Mouse (Mus musculus): ENCODE results near the gene Gm11992. TPM values are rescaled to one million over a fixed set of nuclear protein-coding genes. Genes with fewer than 3 reads are reported as not detected.

The Gm11992 gene
- polyA plus RNA-seq, 1 experiment = 0.77 TPM

DNA sequence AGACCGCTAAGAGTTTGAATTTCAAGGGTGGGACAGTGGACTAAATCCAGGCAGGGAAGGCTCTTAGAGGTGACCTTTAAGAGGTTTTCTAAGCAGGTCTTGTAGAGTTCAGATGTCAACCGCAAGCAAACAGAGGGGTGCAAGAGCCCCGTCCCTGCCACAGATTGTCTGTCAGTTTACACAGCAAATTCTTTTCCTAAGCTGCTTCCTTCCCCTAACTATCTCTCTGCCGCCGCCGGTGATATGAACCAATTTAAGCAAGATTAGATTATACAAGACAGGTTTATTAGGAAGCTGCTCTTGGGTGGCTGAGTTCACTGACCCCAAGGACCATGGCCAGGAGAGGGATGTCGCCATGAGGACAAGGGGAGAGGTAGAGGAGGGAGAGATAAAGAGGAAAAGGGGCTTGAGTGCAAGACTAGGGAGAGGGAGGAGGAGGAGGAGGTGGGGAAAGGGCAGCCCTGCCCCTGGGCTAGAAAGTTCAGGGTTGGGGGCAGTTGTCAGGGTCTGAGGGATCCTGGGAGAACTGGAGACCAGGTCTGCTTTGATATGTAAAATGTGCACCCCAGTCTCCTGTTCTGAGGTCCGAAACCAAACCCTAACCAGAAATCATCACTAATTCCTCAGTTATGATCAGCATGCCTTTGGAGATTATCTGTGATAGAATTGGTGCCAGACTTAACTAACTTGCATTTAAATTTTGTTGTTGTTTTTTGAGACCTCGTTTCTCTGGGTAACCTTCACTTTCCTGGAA lies 67.2 kb downstream of the Gm11992 start:
- no peak for DNase-seq (ENCODE audit: low spot score)

DNA sequence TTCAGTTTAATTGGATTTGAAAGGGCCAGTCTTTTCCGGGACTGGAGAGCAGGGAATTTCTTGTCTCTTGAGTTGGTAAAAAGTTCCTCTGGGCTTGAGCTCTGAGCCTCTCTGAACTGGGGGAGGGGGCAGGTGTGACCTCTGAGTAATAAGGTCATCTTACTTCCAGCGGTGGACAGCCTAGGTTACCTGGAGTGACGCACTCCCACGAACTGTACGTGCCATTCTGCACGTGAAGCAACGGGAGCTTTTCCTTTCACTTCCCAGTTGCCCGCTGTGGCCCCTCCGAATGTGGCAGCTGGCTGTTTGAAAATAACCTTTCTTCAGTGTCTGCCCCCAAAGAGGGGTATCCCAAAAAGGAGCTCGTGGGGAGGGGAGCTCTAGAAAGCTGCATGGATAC lies 67.7 kb downstream of the Gm11992 start:
- no peak for DNase-seq (ENCODE audit: low spot score)

DNA sequence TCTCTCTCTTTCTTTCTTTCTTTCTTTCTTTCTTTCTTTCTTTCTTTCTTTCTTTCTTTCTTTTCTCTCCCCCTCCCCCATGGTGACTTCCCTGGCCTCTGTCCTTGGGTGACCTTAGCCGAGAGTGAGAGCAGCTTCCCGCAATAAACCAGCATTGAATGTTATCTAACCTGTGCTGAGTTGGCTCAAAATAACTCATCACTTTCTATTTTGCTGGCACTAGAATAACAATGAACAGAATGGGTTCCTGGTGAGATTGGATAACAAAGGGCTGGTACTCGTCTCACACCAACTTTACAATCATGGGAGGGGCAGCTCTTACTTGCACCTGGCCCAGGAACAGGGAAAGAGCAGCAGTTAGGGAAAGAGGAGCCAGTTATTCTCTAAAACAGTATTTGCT lies 68.5 kb downstream of the Gm11992 start:
- no peak for DNase-seq (ENCODE audit: low spot score)

DNA sequence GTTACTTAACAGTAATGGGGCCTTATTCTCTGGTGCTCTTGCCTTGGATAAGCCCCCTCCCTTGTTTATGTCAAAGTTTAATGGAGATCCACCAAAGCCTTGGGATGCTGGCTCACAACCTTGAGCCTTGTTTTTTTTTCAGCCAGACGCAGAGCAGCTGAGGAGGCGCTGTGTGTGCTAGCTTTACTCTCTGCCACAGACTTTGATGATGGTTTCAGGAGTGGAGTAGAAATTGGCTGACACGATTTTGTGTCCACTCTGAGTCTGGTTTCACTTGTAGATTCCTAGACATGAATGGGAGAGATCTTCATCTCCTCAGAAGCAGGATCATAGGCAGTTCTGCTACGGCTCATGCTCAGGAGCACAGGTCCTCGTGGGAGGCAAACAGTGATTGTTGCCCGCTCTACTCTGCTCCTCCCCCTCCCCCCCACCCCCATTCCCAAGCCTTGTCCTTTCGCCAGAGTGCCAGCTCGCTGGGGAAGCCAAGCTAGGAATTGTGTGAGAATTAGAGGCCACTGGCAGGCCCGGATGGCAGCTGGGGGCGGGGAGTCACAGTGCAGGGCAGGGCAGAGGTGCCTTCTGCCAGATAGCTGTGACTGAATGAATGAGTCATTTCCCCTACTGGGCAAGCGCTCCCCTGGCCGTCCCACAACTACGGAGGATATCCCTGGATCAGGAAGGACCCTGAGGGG lies 69.1 kb downstream of the Gm11992 start:
- DNase-seq (ENCODE audit: low spot score) = no peak

DNA sequence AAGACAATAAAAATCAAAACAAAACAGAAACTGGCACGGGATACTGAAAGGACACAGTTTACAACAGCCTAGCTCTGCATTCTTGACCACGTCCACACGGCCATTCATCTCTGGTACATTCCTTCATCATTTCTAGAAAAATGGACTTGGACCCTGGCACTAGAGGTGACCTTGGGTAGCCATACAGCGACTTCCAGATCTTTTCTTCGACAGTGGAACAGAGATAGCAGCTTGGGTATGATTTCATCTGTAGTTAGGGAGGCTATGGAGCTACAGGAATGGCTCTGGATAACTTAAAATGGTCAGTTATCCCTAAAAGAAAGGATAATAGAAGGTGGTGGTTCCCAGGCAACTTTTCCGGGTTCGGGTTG lies 69.6 kb downstream of the Gm11992 start, which contains the start of gene Upp1:
TSS of gene Upp1 (plus strand) at position 54 of the 371 bp plus-strand sequence.
- DNase-seq (ENCODE audit: low spot score) = no peak

DNA sequence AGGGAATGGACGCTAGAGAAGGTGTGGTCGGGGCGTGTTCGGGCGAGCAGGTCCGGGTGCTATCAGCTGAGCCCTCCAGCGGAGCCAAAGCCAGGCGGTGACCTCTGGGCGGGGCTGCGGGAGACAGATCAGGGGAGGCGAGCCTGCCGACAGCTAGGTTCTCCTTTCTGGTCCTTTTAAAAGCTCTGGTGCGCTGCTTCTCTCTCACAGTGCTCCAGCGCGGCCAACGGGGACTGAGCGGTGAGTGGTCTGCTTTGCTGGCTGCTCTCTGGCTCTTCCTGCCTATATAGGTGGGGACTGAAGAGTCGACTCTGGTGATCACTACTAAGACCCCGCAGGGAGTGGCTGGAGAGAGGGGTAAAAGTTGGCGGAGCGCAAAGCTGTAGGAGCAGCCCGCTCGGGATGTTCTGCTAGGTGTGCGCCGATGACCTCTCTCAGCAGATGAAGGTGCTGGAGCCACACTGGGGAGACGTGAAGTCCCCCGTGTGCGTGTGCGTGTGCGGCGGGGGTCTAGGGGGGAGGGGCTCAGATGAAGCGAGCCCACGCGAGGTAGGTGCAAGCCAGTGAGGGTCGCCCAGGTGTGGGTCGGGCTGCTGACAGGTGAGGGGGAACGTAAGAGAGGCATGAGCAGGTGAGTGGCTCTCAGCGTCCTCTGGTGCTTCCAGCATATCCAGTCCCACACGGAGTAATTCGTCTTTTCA lies 70.2 kb downstream of the Gm11992 start:
- peak; percentile 40 for DNase-seq (ENCODE audit: low spot score)

Other genes with a start within 250 kb of the Gm11992 start
- gene Pkd1l1, start 75.3 kb upstream of the Gm11992 start, polyA plus RNA-seq (2012; rRNA removed) = 0.01 and 0.03 TPM in 2 replicates
- gene Hus1, start 37.4 kb upstream of the Gm11992 start, polyA plus RNA-seq (2012; rRNA removed) = 8.7 and 9.3 TPM in 2 replicates
- 0.14 TPM in 1 of 2 replicates, not detected in the other for gene Sun3, start 397 bp downstream of the Gm11992 start, polyA plus RNA-seq (2012; rRNA removed)
- gene Upp1, start 69.5 kb downstream of the Gm11992 start, polyA plus RNA-seq (2012; rRNA removed) = 4.7 and 5.2 TPM in 2 replicates
- gene Abca13, start 143.3 kb downstream of the Gm11992 start, polyA plus RNA-seq (2012; rRNA removed) = under 0.01 and 0.01 TPM in 2 replicates

Measured in urinary bladder, adult 2 months (tissue).